Mouse (Mus musculus) CD4-positive naive resting alpha-beta T cell, adult 76 days (primary cell): ENCODE measurements around the gene Uqcrq. TPM values are rescaled to one million over a fixed set of nuclear protein-coding genes. Genes with fewer than 3 reads are reported as not detected.

Source experiments
- total RNA-seq: library from RNA; stranded (reverse); gene quantifications from one replicate; pipeline ENCODE4 v1.2.4, GENCODE M21; 2023

The Uqcrq gene
- total RNA-seq: 136 TPM

DNA sequence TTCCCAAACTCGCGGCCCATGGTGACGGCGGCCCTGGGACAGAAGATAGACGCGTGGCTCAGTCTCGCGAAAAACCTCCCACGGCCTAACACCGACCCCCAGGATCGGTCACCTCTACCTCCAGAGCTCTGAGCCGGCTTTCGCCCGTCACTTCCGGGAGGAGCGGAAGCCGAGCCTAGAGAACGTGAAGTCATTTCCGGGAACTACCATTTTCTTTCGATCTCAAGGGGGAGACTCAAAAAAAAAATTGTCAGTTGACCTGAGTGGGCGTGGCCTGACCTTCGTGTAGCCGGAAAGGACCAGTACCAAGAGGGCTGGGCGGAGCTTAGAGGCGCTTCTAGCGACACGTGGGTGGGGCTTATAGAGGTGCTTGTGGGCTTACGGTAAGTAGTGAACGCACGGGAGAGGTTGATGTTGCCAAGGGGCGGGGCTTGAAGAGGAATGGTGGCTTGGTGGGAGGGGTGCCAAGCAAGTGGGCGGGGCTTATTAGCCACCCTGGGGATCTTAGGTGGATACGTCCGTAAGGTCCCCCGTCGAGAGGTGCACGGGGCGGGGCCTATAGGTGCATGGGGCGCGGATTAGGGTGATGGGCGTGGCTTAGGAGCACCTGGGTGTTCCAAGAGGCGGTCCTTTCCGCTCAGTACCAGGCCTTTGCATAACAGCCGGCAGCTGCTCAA, at the start of gene Uqcrq, which contains the start of gene Gdf9:
Uqcrq (minus strand) TSS at position 162 of the 677 bp plus-strand sequence.
Gdf9 (plus strand) TSS at position 354 of the 677 bp plus-strand sequence.

DNA sequence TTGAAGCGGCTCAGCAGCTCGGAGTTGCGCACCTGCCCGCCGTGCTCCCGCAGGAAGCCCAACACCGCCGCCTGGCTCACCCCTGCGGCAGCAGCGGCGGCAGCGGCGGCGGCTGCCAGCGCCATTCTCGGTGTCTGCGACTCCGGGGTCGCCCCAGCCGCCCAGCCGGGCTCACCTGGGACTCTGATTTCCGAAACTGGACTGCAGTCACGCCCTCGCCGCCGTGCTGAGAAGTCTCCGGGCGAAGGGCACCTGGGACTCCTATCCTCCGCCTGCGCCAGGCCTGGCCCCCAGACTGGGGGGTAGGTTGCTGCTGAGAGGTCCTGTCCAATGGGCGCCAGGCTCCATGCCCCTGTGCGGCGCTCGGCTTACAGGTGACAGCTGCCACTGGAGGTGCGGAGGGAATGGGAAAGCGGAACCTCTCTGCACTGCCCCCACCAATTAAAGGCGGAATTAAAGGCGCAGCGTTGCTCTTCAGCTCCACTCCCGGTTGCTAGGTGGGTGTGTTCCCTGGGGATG, 49.2 kb upstream of the Uqcrq start, which contains the start of the genes Gm9945 and Sowaha:
Gm9945 (plus strand) TSS at position 384 of the 519 bp plus-strand sequence.
Sowaha (minus strand) TSS at position 492 of the 519 bp plus-strand sequence.

DNA sequence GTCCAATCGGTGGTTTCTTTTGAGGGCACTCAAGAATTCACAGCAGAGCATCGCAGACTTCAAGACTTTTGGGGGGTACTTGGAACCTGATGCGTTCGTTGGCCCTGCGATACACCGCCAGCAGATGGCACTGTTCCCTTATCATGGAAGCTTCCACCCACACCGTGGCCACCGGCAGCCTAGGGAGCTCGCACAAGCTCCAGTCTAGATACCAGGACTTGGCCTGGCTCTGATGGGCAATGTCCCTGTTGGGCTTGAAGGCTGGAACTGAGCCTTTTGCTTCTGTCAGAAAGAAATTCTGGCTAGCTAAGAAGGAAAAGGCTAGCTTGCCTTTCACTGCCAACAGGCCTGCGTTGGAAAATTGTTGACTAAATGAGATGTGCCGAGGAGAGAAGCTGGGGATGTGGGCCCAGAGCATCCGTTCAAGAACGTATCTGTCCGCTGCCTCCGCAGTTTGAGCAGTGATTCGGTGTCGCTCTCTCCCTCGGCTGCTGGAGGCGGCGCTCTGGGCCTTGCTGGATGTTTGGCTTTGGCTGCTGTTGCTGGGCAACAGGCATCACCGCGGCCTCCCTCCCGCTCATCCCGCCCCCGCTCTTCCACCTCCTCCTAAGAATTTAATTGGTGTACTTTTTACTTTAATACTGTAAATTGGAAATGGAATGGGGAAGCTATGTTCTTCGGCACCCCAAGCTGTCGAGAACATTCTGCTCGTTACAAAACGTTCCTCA, 39.5 kb upstream of the Uqcrq start, which contains the start of gene Gm9837:
Gm9837 (minus strand) TSS at position 512 of the 728 bp plus-strand sequence.

DNA sequence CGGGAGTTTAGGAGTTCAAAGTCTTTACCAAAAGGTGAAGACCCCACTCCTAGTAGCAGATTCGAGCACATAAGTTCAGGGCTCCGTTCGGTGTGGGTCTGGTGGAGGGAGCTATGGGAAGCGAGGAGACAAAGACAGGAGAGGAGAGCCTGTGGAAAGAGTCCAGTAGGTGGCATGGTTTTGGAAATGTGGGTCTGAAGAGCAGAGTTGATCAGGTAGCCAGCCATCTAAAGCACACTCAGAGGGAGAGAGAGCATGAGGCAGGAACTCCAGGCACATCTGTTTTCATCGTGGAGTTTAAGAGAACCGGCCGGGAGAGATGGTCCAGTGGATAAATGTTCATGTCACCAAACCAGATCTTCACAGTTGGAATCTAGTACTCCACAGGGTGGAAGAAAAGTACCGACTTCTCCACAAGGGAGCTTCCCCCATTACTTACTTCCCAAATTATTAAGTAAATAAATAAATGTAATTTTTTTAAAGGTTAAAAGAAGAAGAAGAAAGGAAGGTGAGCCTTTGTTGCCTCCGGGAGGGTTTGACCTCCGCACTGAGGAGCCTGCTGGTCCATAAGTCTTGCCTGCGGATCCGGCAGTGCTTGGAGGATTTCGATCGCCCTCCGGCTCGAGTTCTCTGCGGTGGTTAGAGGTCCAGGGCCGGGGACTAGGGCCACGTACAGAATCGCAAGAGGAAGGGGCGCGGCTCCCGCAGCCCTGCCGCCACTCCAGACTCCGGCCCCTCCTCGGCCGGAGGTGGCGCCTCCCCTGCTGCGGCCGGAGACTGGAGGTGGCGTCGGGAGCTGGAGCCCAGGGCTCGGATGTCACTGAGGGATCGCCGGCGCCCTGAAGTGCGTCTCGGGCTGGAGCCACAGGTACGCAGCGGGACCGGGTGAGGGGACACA, 26.1 kb upstream of the Uqcrq start, which contains the start of the genes Gm10447 and Shroom1:
Gm10447 (minus strand) TSS at position 637 of the 898 bp plus-strand sequence.
Shroom1 (plus strand) TSS at position 732 of the 898 bp plus-strand sequence.

DNA sequence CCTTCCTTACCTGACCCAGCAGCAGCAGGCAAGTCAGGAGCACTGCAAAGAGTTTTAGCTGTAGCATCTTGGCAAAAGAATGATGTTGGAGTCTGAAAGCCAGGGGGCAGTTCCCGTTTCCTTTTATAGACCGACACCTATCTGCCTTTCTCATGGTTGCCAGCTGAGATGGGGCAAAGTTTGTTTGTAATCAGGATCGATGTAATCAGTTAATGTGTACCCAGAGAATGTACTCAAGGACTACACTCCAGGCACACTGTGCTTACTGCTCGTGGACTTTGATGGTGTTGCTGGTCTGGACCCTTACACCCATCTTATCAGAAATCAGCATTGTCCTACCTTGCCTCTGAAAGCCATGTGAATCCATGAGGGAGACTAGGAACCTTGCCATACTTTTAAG, 7.6 kb downstream of the Uqcrq start, which contains the start of gene Leap2:
Leap2 (minus strand) TSS at position 135 of the 400 bp plus-strand sequence.

Other genes with a start within 250 kb of the Uqcrq start
- gene Hspa4, start 130.4 kb downstream of the Uqcrq start, total RNA-seq: 122 TPM
- 24.2 TPM for gene Zcchc10, start 106.2 kb downstream of the Uqcrq start, total RNA-seq
- gene Aff4, start 80.0 kb downstream of the Uqcrq start, total RNA-seq: 333 TPM
- gene Leap2, start 7.7 kb downstream of the Uqcrq start, total RNA-seq: not detected
- not detected for gene Gdf9, start 192 bp upstream of the Uqcrq start, total RNA-seq
- not detected for gene Gm10447, start 26.3 kb upstream of the Uqcrq start, total RNA-seq
- not detected for gene Shroom1, start 26.4 kb upstream of the Uqcrq start, total RNA-seq
- gene Gm9837, start 39.6 kb upstream of the Uqcrq start, total RNA-seq: not detected
- not detected for gene Gm9945, start 49.3 kb upstream of the Uqcrq start, total RNA-seq
- gene Sowaha, start 49.4 kb upstream of the Uqcrq start, total RNA-seq: 0.50 TPM
- 2.9 TPM for gene Sept8, start 88.4 kb upstream of the Uqcrq start, total RNA-seq
- 6.3 TPM for gene Kif3a, start 136.5 kb upstream of the Uqcrq start, total RNA-seq
- gene Il4, start 187.8 kb upstream of the Uqcrq start, total RNA-seq: not detected
- not detected for gene Il13, start 203.9 kb upstream of the Uqcrq start, total RNA-seq